Mouse (Mus musculus) lung, adult 2 months (tissue): ENCODE measurements around the gene Gm21885.
A peak's percentile ranks its signal among the peaks of the same experiment; 100 is the strongest.

Experiments used
- CTCF ChIP-seq: fragments of 200-500 bp; IDR thresholded peaks from 2 replicates; pipeline ENCODE4 v1.5.1; 2011; ENCODE audit warnings: mild to moderate bottlenecking, low read length, control low read depth; ENCODE audit not compliant: insufficient read depth
- POLR2A ChIP-seq: fragments of 200-500 bp; IDR thresholded peaks from 2 replicates; pipeline ENCODE4 v1.6.1; 2011; ENCODE audit warnings: low read depth, mild to moderate bottlenecking, control low read depth, low read length, borderline replicate concordance; ENCODE audit errors: extremely low read depth

DNA sequence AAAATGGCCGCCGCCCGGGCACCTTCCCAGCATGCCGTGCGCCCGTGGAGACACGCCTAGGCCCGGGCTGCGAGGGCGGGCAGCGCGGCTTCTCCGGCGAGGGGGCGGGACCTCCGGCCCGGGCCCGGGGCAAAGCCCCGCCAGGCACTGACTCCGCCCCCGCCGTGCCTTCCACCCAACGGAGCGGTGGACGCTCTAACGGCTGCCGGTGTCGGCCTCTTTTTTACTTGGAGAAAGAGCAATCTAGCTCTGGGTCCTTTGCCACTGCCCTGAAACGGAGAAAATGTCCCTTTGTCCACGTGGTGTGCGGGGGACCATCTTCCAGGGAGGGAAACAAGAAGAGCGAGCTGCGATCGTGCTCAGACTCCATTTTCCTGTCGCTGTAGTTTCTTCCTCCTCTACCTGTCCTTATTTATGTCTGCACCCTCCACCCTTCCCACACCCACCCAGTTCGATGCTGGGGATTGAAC lies 40.3 kb downstream of the Gm21885 start, which contains the start of gene Luc7l3:
- TF ChIP-seq CTCF (no peak), POLR2A (peak; percentile 91)
